9 mouse cellular contexts compared by ENCODE assay signal in genomic region chrX:73637415-73637814, GRCm38 (mm10). TPM values are rescaled to one million over a fixed set of nuclear protein-coding genes. Genes with fewer than 3 reads are reported as not detected.
DNase-seq lines count a peak whose midpoint lies in the region; ATAC-seq and TF ChIP-seq lines count a peak whose summit lies in the region.
"Had no signal": no experiment of that assay in that cellular context is flagged by ENCODE, and none has a peak within 500 bp of the region (broad histone marks: within the 10 kb centered on the region; RNA-seq: fewer than 3 reads in every experiment).

No protein-coding gene starts in this region.

- intact Hi-C loops in gastrocnemius, adult 2 months (cut with DNase I), result no loop called here
- intact Hi-C loops in gastrocnemius, postnatal 14 days (cut with DNase I; ENCODE audit: low total_unique reads), result no loop called here

- no peak for TF ChIP-seq EP300 in ES-Bruce4 (IDR thresholded peaks at IDR 0.05; ENCODE audit: insufficient read depth, low read depth, low read length)

- H3K4me1 ChIP-seq in ES-Bruce4 (ENCODE audit: control insufficient read depth, insufficient read depth, low read length), result no peaks in the 10 kb centered on the region
- no peaks in the 10 kb centered on the region for H3K4me1 ChIP-seq in forebrain, embryonic 14.5 days (ENCODE audit: control insufficient read depth, insufficient read depth, low read length)
- peaks cover 17% of the 10 kb centered on the region; the same call in 1 of the 2 replicates for H3K4me1 ChIP-seq in liver, embryonic 12.5 days

- H3K27me3 ChIP-seq in ES-Bruce4 (ENCODE audit: control insufficient read depth, insufficient read depth, low read length, poor library complexity, severe bottlenecking), result no peaks in the 10 kb centered on the region
- H3K27me3 ChIP-seq in forebrain, embryonic 14.5 days (replicated peaks; ENCODE audit: control insufficient read depth, insufficient read depth, low read length), result peaks cover 27% of the 10 kb centered on the region
- H3K27me3 ChIP-seq in liver, embryonic 12.5 days (replicated peaks), result peaks cover 98% of the 10 kb centered on the region

- H3K4me3 ChIP-seq in gastrocnemius, adult 2 months, result peak overlapping the region; percentile 55
- peak overlapping the region; percentile 21 for H3K4me3 ChIP-seq in ES-Bruce4 (ENCODE audit: low read depth, low read length)
- H3K4me3 ChIP-seq in forebrain, embryonic 14.5 days (ENCODE audit: low read depth, low read length), result peak overlapping the region; percentile 24
- no peak overlapping the region for H3K4me3 ChIP-seq in liver, embryonic 12.5 days

- peaks cover 6% of the 10 kb centered on the region; the same call in 1 of the 2 replicates for H3K36me3 ChIP-seq in ES-Bruce4 (ENCODE audit: control insufficient read depth, insufficient read depth, low read length, poor library complexity, severe bottlenecking)
- no peaks in the 10 kb centered on the region for H3K36me3 ChIP-seq in forebrain, embryonic 14.5 days (ENCODE audit: control insufficient read depth, insufficient read depth, low read length)
- H3K36me3 ChIP-seq in liver, embryonic 12.5 days, result no peaks in the 10 kb centered on the region

- no peak overlapping the region for H3K27ac ChIP-seq in gastrocnemius, adult 2 months
- H3K27ac ChIP-seq in ES-Bruce4 (ENCODE audit: insufficient read depth, low read length), result no peak overlapping the region
- no peak overlapping the region for H3K27ac ChIP-seq in forebrain, embryonic 14.5 days (ENCODE audit: low read depth, low read length)
- H3K27ac ChIP-seq in liver, embryonic 12.5 days, result no peak overlapping the region

- no peak for DNase-seq in gastrocnemius, adult 2 months
- DNase-seq in gastrocnemius, postnatal 14 days, result no peak
- DNase-seq in forebrain, embryonic 14.5 days (ENCODE audit: low spot score), result no peak
- no peak for DNase-seq in right cerebral cortex, postnatal 25 days
- no peak for DNase-seq in frontal cortex, postnatal 14 days (ENCODE audit: low spot score in 2 of 2)

- H3K9me3 ChIP-seq in ES-Bruce4 (replicated peaks; ENCODE audit: control insufficient read depth, insufficient read depth, low read length, poor library complexity, severe bottlenecking), result no peaks in the 10 kb centered on the region
- no peaks in the 10 kb centered on the region for H3K9me3 ChIP-seq in forebrain, embryonic 14.5 days (replicated peaks; ENCODE audit: control insufficient read depth, low read length)
- H3K9me3 ChIP-seq in liver, embryonic 12.5 days (replicated peaks), result no peaks in the 10 kb centered on the region

- TF ChIP-seq POLR2A in ES-Bruce4 (IDR thresholded peaks at IDR 0.05; ENCODE audit: insufficient read depth, low read length), result no peak

- no peak overlapping the region for H3K9ac ChIP-seq in ES-Bruce4 (ENCODE audit: low read depth, poor library complexity, severe bottlenecking)
- H3K9ac ChIP-seq in forebrain, embryonic 14.5 days (ENCODE audit: low read length), result peak overlapping the region; percentile 45; the same call in 1 of the 2 replicates
- no peak overlapping the region for H3K9ac ChIP-seq in liver, embryonic 12.5 days

- WGBS in forebrain, embryonic 14.5 days, result 36% methylated on average over 19 of the region's 19 CpGs
- 12% methylated on average over 19 of the region's 19 CpGs for WGBS in liver, embryonic 12.5 days (ENCODE audit: insufficient replicate concordance)

- H3K4me2 ChIP-seq in forebrain, embryonic 14.5 days (ENCODE audit: low read length), result peak overlapping the region; percentile 56
- peak overlapping the region; percentile 43 for H3K4me2 ChIP-seq in liver, embryonic 12.5 days

- no peak for ATAC-seq in forebrain, embryonic 14.5 days
- no peak for ATAC-seq in liver, embryonic 12.5 days
- ATAC-seq in megakaryocyte-erythroid progenitor cell, adult 5-6 weeks (replicated peaks; ENCODE audit: low FRiP score, low TSS enrichment, poor library complexity, severe bottlenecking), result no peak
- ATAC-seq: CD4-positive, CD25-positive, alpha-beta regulatory T cell, adult 4 months had no signal

- TF ChIP-seq CTCF in gastrocnemius, adult 2 months (IDR thresholded peaks at IDR 0.05), result no peak
- no peak for TF ChIP-seq CTCF in ES-Bruce4 (IDR thresholded peaks at IDR 0.05; ENCODE audit: low read depth, low read length)

RNA-seq across cellular contexts. Expression of gene Dusp9, which starts 1.8 kb away (rescaled TPM):
- total RNA-seq in gastrocnemius, adult 2 months (2021), result not detected
- not detected for total RNA-seq in gastrocnemius, postnatal 14 days (2021)
- 214 and 216 TPM in 2 replicates for polyA plus RNA-seq in ES-Bruce4 (2011; ENCODE audit: insufficient read depth, insufficient read length, low read depth, missing spikeins)
- polyA plus RNA-seq in forebrain, embryonic 14.5 days (2014; fragmentation: Nextera tagmentation; extraction: Ambion mirVana), result 0.22 and 0.27 TPM in 2 replicates
- 55.2 and 56.5 TPM in 2 replicates for polyA plus RNA-seq in liver, embryonic 12.5 days (2016; fragmentation: Nextera tagmentation; extraction: Ambion mirVana)
- total RNA-seq in megakaryocyte-erythroid progenitor cell, adult 5-6 weeks (2014; fragmentation: Nextera tagmentation), result 1.5 TPM in 1 of 2 replicates, not detected in the other
- total RNA-seq in megakaryocyte-erythroid progenitor cell, adult 5-6 weeks (2017), result 0.38 and 0.61 TPM in 2 replicates

RNA-seq across cellular contexts. Expression of gene Pnck, which starts 22.5 kb away (rescaled TPM):
- 10 to 100 TPM in 1 of 2 experiments, 1 to 10 TPM in 1; 8.1 to 10.6 TPM for total RNA-seq in gastrocnemius, adult 2 months (2021)
- total RNA-seq in gastrocnemius, postnatal 14 days (2021), result 10 to 100 TPM; 15.4 to 16.3 TPM
- polyA plus RNA-seq in ES-Bruce4 (2011; ENCODE audit: insufficient read depth, insufficient read length, low read depth, missing spikeins), result 3.9 and 5.1 TPM in 2 replicates
- polyA plus RNA-seq in forebrain, embryonic 14.5 days (2014; fragmentation: Nextera tagmentation; extraction: Ambion mirVana), result 116 and 118 TPM in 2 replicates
- polyA plus RNA-seq in liver, embryonic 12.5 days (2016; fragmentation: Nextera tagmentation; extraction: Ambion mirVana), result 1.2 and 1.4 TPM in 2 replicates
- total RNA-seq in megakaryocyte-erythroid progenitor cell, adult 5-6 weeks (2014; fragmentation: Nextera tagmentation), result 2.7 TPM in 1 of 2 replicates, not detected in the other
- not detected in 2 replicates for total RNA-seq in megakaryocyte-erythroid progenitor cell, adult 5-6 weeks (2017)

RNA-seq across cellular contexts. Expression of gene Slc6a8, which starts 35.5 kb away (rescaled TPM):
- total RNA-seq in gastrocnemius, adult 2 months (2021), result 100 to 1,000 TPM; 125 to 154 TPM
- total RNA-seq in gastrocnemius, postnatal 14 days (2021), result 10 to 100 TPM; 55.5 to 58.5 TPM
- polyA plus RNA-seq in ES-Bruce4 (2011; ENCODE audit: insufficient read depth, insufficient read length, low read depth, missing spikeins), result 74.8 and 76.8 TPM in 2 replicates
- 6.2 and 6.8 TPM in 2 replicates for polyA plus RNA-seq in forebrain, embryonic 14.5 days (2014; fragmentation: Nextera tagmentation; extraction: Ambion mirVana)
- polyA plus RNA-seq in liver, embryonic 12.5 days (2016; fragmentation: Nextera tagmentation; extraction: Ambion mirVana), result 1.3 and 1.8 TPM in 2 replicates
- total RNA-seq in megakaryocyte-erythroid progenitor cell, adult 5-6 weeks (2014; fragmentation: Nextera tagmentation), result 2.0 TPM in 1 of 2 replicates, not detected in the other
- total RNA-seq in megakaryocyte-erythroid progenitor cell, adult 5-6 weeks (2017), result 0.34 TPM in 1 of 2 replicates, not detected in the other

Comparison
In these comparisons a context has a peak if more than half of its experiments do, and no peak if none do; other contexts are left out.
1. RNA of gene Slc6a8, which starts 35.5 kb away (total RNA-seq): 125 to 154 TPM in gastrocnemius, adult 2 months and 55.5 to 58.5 TPM in gastrocnemius, postnatal 14 days; 0.34 to 2.0 TPM in megakaryocyte-erythroid progenitor cell, adult 5-6 weeks; every median in the first group is over 10 times any median in the second.